Mouse (Mus musculus) thymus, adult 2 months (tissue): ENCODE measurements around the gene Gpr82.

Experiments used
- CTCF ChIP-seq: fragments of 200-500 bp; IDR thresholded peaks from 2 replicates; pipeline ENCODE4 v1.5.1; 2012; ENCODE audit warnings: mild to moderate bottlenecking, control low read depth, low read length, moderate library complexity, borderline replicate concordance; ENCODE audit not compliant: control insufficient read depth, poor library complexity, insufficient read depth; ENCODE audit errors: extremely low read depth
- POLR2A ChIP-seq: fragments of 200-500 bp; IDR thresholded peaks from 2 replicates; pipeline ENCODE4 v1.6.1; 2012; ENCODE audit warnings: mild to moderate bottlenecking, low read length, control low read depth, moderate library complexity; ENCODE audit not compliant: control insufficient read depth, poor library complexity, insufficient read depth; ENCODE audit errors: extremely low read depth

- TF ChIP-seq CTCF (no peak), POLR2A (no peak)
Measured at GRCm38 (mm10) chrX:13659201-13659890, 1.8 kb upstream of the Gpr82 start.
